In genomic region chr7:46962132-46962531, GRCm38 (mm10) we compare ENCODE assay signal across 13 mouse cellular contexts. TPM values are rescaled to one million over a fixed set of nuclear protein-coding genes. Genes with fewer than 3 reads are reported as not detected.
A peak's percentile ranks its signal among the peaks of the same experiment; 100 is the strongest.
DNase-seq lines count a peak whose midpoint lies in the region; ATAC-seq lines count a peak whose summit lies in the region.
"Had no signal": no experiment of that assay in that cellular context is flagged by ENCODE, and none has a peak within 500 bp of the region (broad histone marks: within the 10 kb centered on the region; RNA-seq: fewer than 3 reads in every experiment).

No protein-coding gene starts in this region.

- H3K27ac ChIP-seq in hindbrain, embryonic 13.5 days: peak overlapping the region; percentile 58; the same call in 1 of the 2 replicates
- H3K27ac ChIP-seq in hindbrain, embryonic 12.5 days: no peak overlapping the region
- H3K27ac ChIP-seq in neural tube, embryonic 14.5 days (ENCODE audit: low read depth, low read length): 0 out of 2 replicates have a peak overlapping the region, but pooled peaks have one; percentile 39
- H3K27ac ChIP-seq in neural tube, embryonic 15.5 days (replicated peaks): peak overlapping the region; percentile 23; the same call in 1 of the 2 replicates

- H3K4me3 ChIP-seq in hindbrain, embryonic 13.5 days: no peak overlapping the region
- no peak overlapping the region for H3K4me3 ChIP-seq in hindbrain, embryonic 12.5 days
- H3K4me3 ChIP-seq in neural tube, embryonic 14.5 days (ENCODE audit: low read depth, low read length): no peak overlapping the region
- no peak overlapping the region for H3K4me3 ChIP-seq in neural tube, embryonic 15.5 days (replicated peaks)

- H3K27me3 ChIP-seq in hindbrain, embryonic 13.5 days: peaks cover 11% of the 10 kb centered on the region
- H3K27me3 ChIP-seq in hindbrain, embryonic 12.5 days: peaks cover 10% of the 10 kb centered on the region
- H3K27me3 ChIP-seq in neural tube, embryonic 14.5 days (ENCODE audit: control insufficient read depth, insufficient read depth, low read length): no peaks in the 10 kb centered on the region
- peaks cover 6% of the 10 kb centered on the region; the same call in 1 of the 2 replicates for H3K27me3 ChIP-seq in neural tube, embryonic 15.5 days (replicated peaks)

- H3K4me1 ChIP-seq in hindbrain, embryonic 13.5 days (replicated peaks): peaks cover 21% of the 10 kb centered on the region
- peaks cover 22% of the 10 kb centered on the region for H3K4me1 ChIP-seq in hindbrain, embryonic 12.5 days
- H3K4me1 ChIP-seq in neural tube, embryonic 14.5 days (ENCODE audit: control insufficient read depth, insufficient read depth, low read length): peaks cover 7% of the 10 kb centered on the region
- peaks cover 23% of the 10 kb centered on the region for H3K4me1 ChIP-seq in neural tube, embryonic 15.5 days

- peak; percentile 13 for DNase-seq in adrenal gland, postnatal 25 days
- no peak for DNase-seq in adrenal gland, adult 8-10 months
- DNase-seq in neural tube, embryonic 10.5 days (ENCODE audit: extremely low spot score, low spot score): no peak
- DNase-seq in spleen, postnatal 10 days (ENCODE audit: low spot score in 2 of 2): no peak
- DNase-seq: layer of hippocampus, adult 9-11 months had no signal

- H3K9ac ChIP-seq in hindbrain, embryonic 13.5 days: no peak overlapping the region
- no peak overlapping the region for H3K9ac ChIP-seq in hindbrain, embryonic 12.5 days
- H3K9ac ChIP-seq in neural tube, embryonic 14.5 days (replicated peaks; ENCODE audit: low read depth, low read length): no peak overlapping the region
- H3K9ac ChIP-seq in neural tube, embryonic 15.5 days (replicated peaks): no peak overlapping the region

- H3K36me3 ChIP-seq in hindbrain, embryonic 13.5 days: no peaks in the 10 kb centered on the region
- H3K36me3 ChIP-seq in hindbrain, embryonic 12.5 days: no peaks in the 10 kb centered on the region
- no peaks in the 10 kb centered on the region for H3K36me3 ChIP-seq in neural tube, embryonic 14.5 days (ENCODE audit: control insufficient read depth, insufficient read depth, low read length)
- no peaks in the 10 kb centered on the region for H3K36me3 ChIP-seq in neural tube, embryonic 15.5 days

- H3K4me2 ChIP-seq in hindbrain, embryonic 13.5 days: no peak overlapping the region
- no peak overlapping the region for H3K4me2 ChIP-seq in hindbrain, embryonic 12.5 days (replicated peaks)
- H3K4me2 ChIP-seq in neural tube, embryonic 14.5 days (ENCODE audit: low read depth, low read length): no peak overlapping the region
- no peak overlapping the region for H3K4me2 ChIP-seq in neural tube, embryonic 15.5 days

- no peak for ATAC-seq in hindbrain, embryonic 13.5 days (ENCODE audit: low FRiP score)
- no peak for ATAC-seq in hindbrain, embryonic 12.5 days (ENCODE audit: low FRiP score)
- ATAC-seq in neural tube, embryonic 14.5 days (ENCODE audit: low read depth): no peak
- no peak for ATAC-seq in neural tube, embryonic 15.5 days (ENCODE audit: low FRiP score)

- no peaks in the 10 kb centered on the region for H3K9me3 ChIP-seq in hindbrain, embryonic 13.5 days
- H3K9me3 ChIP-seq in hindbrain, embryonic 12.5 days (replicated peaks): no peaks in the 10 kb centered on the region
- H3K9me3 ChIP-seq in neural tube, embryonic 14.5 days (ENCODE audit: control insufficient read depth, low read length): no peaks in the 10 kb centered on the region
- H3K9me3 ChIP-seq in neural tube, embryonic 15.5 days (replicated peaks): no peaks in the 10 kb centered on the region

RNA-seq across cellular contexts. Expression of gene Uevld, which starts 3.8 kb away (rescaled TPM):
- 16.7 and 19.1 TPM in 2 replicates for total RNA-seq in adrenal gland, postnatal 25 days (2021)
- 10 to 100 TPM; 17.6 to 23.9 (median 21.9) TPM for total RNA-seq in adrenal gland, adult 8-10 months (2022)
- polyA plus RNA-seq in hindbrain, embryonic 13.5 days (2015; fragmentation: Nextera tagmentation; extraction: Ambion mirVana): 5.0 and 5.9 TPM in 2 replicates
- 8.9 and 9.5 TPM in 2 replicates for polyA plus RNA-seq in hindbrain, embryonic 12.5 days (2016; fragmentation: Nextera tagmentation; extraction: Ambion mirVana)
- 5.2 and 5.5 TPM in 2 replicates for polyA plus RNA-seq in neural tube, embryonic 14.5 days (2014; fragmentation: Nextera tagmentation; extraction: Ambion mirVana)
- polyA plus RNA-seq in neural tube, embryonic 15.5 days (2015; fragmentation: Nextera tagmentation; extraction: Ambion mirVana): 4.3 and 5.2 TPM in 2 replicates

RNA-seq across cellular contexts. Expression of gene Gm9999, which starts 21.2 kb away (rescaled TPM):
- not detected in 2 replicates for total RNA-seq in adrenal gland, postnatal 25 days (2021)
- total RNA-seq in adrenal gland, adult 8-10 months (2022): not detected
- polyA plus RNA-seq in hindbrain, embryonic 13.5 days (2015; fragmentation: Nextera tagmentation; extraction: Ambion mirVana): not detected in 2 replicates
- not detected in 2 replicates for polyA plus RNA-seq in hindbrain, embryonic 12.5 days (2016; fragmentation: Nextera tagmentation; extraction: Ambion mirVana)
- not detected in 2 replicates for polyA plus RNA-seq in neural tube, embryonic 14.5 days (2014; fragmentation: Nextera tagmentation; extraction: Ambion mirVana)
- not detected in 2 replicates for polyA plus RNA-seq in neural tube, embryonic 15.5 days (2015; fragmentation: Nextera tagmentation; extraction: Ambion mirVana)
- total RNA-seq: hematopoietic stem cell, adult 5-6 weeks; liver, adult 2 months; megakaryocyte-erythroid progenitor cell, adult 5-6 weeks had no signal
- polyA plus RNA-seq: C2C12; liver, adult 2 months had no signal

RNA-seq across cellular contexts. Expression of gene Tsg101, which starts 42.4 kb away (rescaled TPM):
- total RNA-seq in adrenal gland, postnatal 25 days (2021): 88.4 and 93.9 TPM in 2 replicates
- 10 to 100 TPM; 72.4 to 91.6 (median 78.7) TPM for total RNA-seq in adrenal gland, adult 8-10 months (2022)
- 397 and 415 TPM in 2 replicates for polyA plus RNA-seq in hindbrain, embryonic 13.5 days (2015; fragmentation: Nextera tagmentation; extraction: Ambion mirVana)
- 310 and 346 TPM in 2 replicates for polyA plus RNA-seq in hindbrain, embryonic 12.5 days (2016; fragmentation: Nextera tagmentation; extraction: Ambion mirVana)
- polyA plus RNA-seq in neural tube, embryonic 14.5 days (2014; fragmentation: Nextera tagmentation; extraction: Ambion mirVana): 384 and 385 TPM in 2 replicates
- 292 and 317 TPM in 2 replicates for polyA plus RNA-seq in neural tube, embryonic 15.5 days (2015; fragmentation: Nextera tagmentation; extraction: Ambion mirVana)

RNA-seq across cellular contexts. Expression of gene Spty2d1, which starts 46.1 kb away (rescaled TPM):
- 18.9 and 19.0 TPM in 2 replicates for total RNA-seq in adrenal gland, postnatal 25 days (2021)
- 10 to 100 TPM; 17.3 to 19.7 (median 18.9) TPM for total RNA-seq in adrenal gland, adult 8-10 months (2022)
- 8.9 and 9.8 TPM in 2 replicates for polyA plus RNA-seq in hindbrain, embryonic 13.5 days (2015; fragmentation: Nextera tagmentation; extraction: Ambion mirVana)
- 14.7 and 16.1 TPM in 2 replicates for polyA plus RNA-seq in hindbrain, embryonic 12.5 days (2016; fragmentation: Nextera tagmentation; extraction: Ambion mirVana)
- 7.1 and 10.0 TPM in 2 replicates for polyA plus RNA-seq in neural tube, embryonic 14.5 days (2014; fragmentation: Nextera tagmentation; extraction: Ambion mirVana)
- 7.3 and 8.7 TPM in 2 replicates for polyA plus RNA-seq in neural tube, embryonic 15.5 days (2015; fragmentation: Nextera tagmentation; extraction: Ambion mirVana)
